Comparison of ENCODE assay signal across 9 mouse cellular contexts in genomic region chr1:154102871-154103596, GRCm38 (mm10).
DNase-seq lines count a peak whose midpoint lies in the region; ATAC-seq and TF ChIP-seq lines count a peak whose summit lies in the region.
"Had no signal": no experiment of that assay in that cellular context is flagged by ENCODE, and none has a peak within 500 bp of the region (broad histone marks: within the 10 kb centered on the region; RNA-seq: fewer than 3 reads in every experiment).

No protein-coding gene starts in this region.

- H3K4me1 ChIP-seq in hindbrain, embryonic 16.5 days (ENCODE audit: control insufficient read depth, insufficient read depth, low read depth, low read length) = peaks cover 11% of the 10 kb centered on the region
- H3K4me1 ChIP-seq in midbrain, embryonic 11.5 days (ENCODE audit: control insufficient read depth, insufficient read depth, low read length) = peaks cover 9% of the 10 kb centered on the region
- H3K4me1 ChIP-seq in stomach, embryonic 16.5 days (ENCODE audit: control insufficient read depth, insufficient read depth, low read length) = peaks cover 6% of the 10 kb centered on the region
- H3K4me1 ChIP-seq: megakaryocyte, embryonic 14.5 days had no signal

- H3K27me3 ChIP-seq in hindbrain, embryonic 16.5 days (replicated peaks; ENCODE audit: control insufficient read depth, insufficient read depth, low read length) = no peaks in the 10 kb centered on the region
- H3K27me3 ChIP-seq in midbrain, embryonic 11.5 days (ENCODE audit: control insufficient read depth, insufficient read depth, low read length) = no peaks in the 10 kb centered on the region
- H3K27me3 ChIP-seq in stomach, embryonic 16.5 days (ENCODE audit: control insufficient read depth, insufficient read depth, low read length) = no peaks in the 10 kb centered on the region

- H3K4me3 ChIP-seq in gastrocnemius, adult 2 months = peak overlapping the region; percentile 52
- no peak overlapping the region for H3K4me3 ChIP-seq in hindbrain, embryonic 16.5 days (ENCODE audit: low read length)
- no peak overlapping the region for H3K4me3 ChIP-seq in midbrain, embryonic 11.5 days (ENCODE audit: low read depth, low read length)
- H3K4me3 ChIP-seq in stomach, embryonic 16.5 days (replicated peaks; ENCODE audit: low read length) = no peak overlapping the region
- H3K4me3 ChIP-seq: megakaryocyte, embryonic 14.5 days had no signal

- H3K4me2 ChIP-seq in hindbrain, embryonic 16.5 days (ENCODE audit: low read length) = 0 out of 2 replicates have a peak overlapping the region, but pooled peaks have one; percentile 10
- no peak overlapping the region for H3K4me2 ChIP-seq in midbrain, embryonic 11.5 days
- H3K4me2 ChIP-seq in stomach, embryonic 16.5 days (ENCODE audit: low read depth, low read length) = peak overlapping the region; percentile 14; the same call in 1 of the 2 replicates

- no peak for TF ChIP-seq CTCF in gastrocnemius, adult 2 months (IDR thresholded peaks at IDR 0.05)

- WGBS in hindbrain, embryonic 16.5 days = 16% methylated on average over 15 of the region's 15 CpGs
- 46% methylated on average over 15 of the region's 15 CpGs for WGBS in midbrain, embryonic 11.5 days
- WGBS in stomach, embryonic 16.5 days = 39% methylated on average over 15 of the region's 15 CpGs

- DNase-seq in adrenal gland, postnatal 25 days = peak; percentile 50
- DNase-seq in cerebellum, adult 9-10 months = peak; percentile 68
- peak; percentile 93 for DNase-seq in gastrocnemius, adult 2 months
- DNase-seq in layer of hippocampus, postnatal 14 days (ENCODE audit: low spot score in 2 of 2) = peak; percentile 81 to 91
- DNase-seq in midbrain, embryonic 11.5 days (ENCODE audit: low spot score, missing footprints) = peak; percentile 82

- H3K36me3 ChIP-seq in hindbrain, embryonic 16.5 days (ENCODE audit: control insufficient read depth, insufficient read depth, low read length) = no peaks in the 10 kb centered on the region
- no peaks in the 10 kb centered on the region for H3K36me3 ChIP-seq in midbrain, embryonic 11.5 days (ENCODE audit: control insufficient read depth, insufficient read depth, low read length)
- H3K36me3 ChIP-seq in stomach, embryonic 16.5 days (ENCODE audit: control insufficient read depth, insufficient read depth, low read length) = no peaks in the 10 kb centered on the region

- H3K9ac ChIP-seq in hindbrain, embryonic 16.5 days (ENCODE audit: low read depth, low read length) = no peak overlapping the region
- no peak overlapping the region for H3K9ac ChIP-seq in midbrain, embryonic 11.5 days (ENCODE audit: low read length)
- H3K9ac ChIP-seq in stomach, embryonic 16.5 days (ENCODE audit: low read length) = no peak overlapping the region

- intact Hi-C loops in gastrocnemius, adult 2 months (cut with DNase I) = no loop called here

- H3K27ac ChIP-seq in gastrocnemius, adult 2 months = peak overlapping the region; percentile 88
- H3K27ac ChIP-seq in hindbrain, embryonic 16.5 days (ENCODE audit: low read depth, low read length) = peak overlapping the region; percentile 18
- no peak overlapping the region for H3K27ac ChIP-seq in midbrain, embryonic 11.5 days (ENCODE audit: low read depth, low read length)
- peak overlapping the region; percentile 73 for H3K27ac ChIP-seq in stomach, embryonic 16.5 days (ENCODE audit: low read length)

- peak; percentile 98 for ATAC-seq in hindbrain, embryonic 16.5 days
- no peak for ATAC-seq in midbrain, embryonic 11.5 days (ENCODE audit: low FRiP score)
- peak; percentile 70; the same call in 1 of the 2 replicates for ATAC-seq in stomach, embryonic 16.5 days (ENCODE audit: insufficient read depth, low FRiP score)
- ATAC-seq in megakaryocyte-erythroid progenitor cell, adult 5-6 weeks (replicated peaks; ENCODE audit: low FRiP score, low TSS enrichment, poor library complexity, severe bottlenecking) = no peak

- no peaks in the 10 kb centered on the region for H3K9me3 ChIP-seq in hindbrain, embryonic 16.5 days (ENCODE audit: control insufficient read depth, low read length)
- no peaks in the 10 kb centered on the region for H3K9me3 ChIP-seq in midbrain, embryonic 11.5 days (ENCODE audit: control insufficient read depth, low read length)
- H3K9me3 ChIP-seq in stomach, embryonic 16.5 days (replicated peaks; ENCODE audit: control insufficient read depth, low read length) = no peaks in the 10 kb centered on the region
- H3K9me3 ChIP-seq: megakaryocyte, embryonic 14.5 days had no signal

Comparison
In these comparisons a context has a peak if more than half of its experiments do, and no peak if none do; other contexts are left out.
1. ATAC-seq: peak in hindbrain, embryonic 16.5 days (single experiment) and stomach, embryonic 16.5 days (single experiment); none in midbrain, embryonic 11.5 days (single experiment) and megakaryocyte-erythroid progenitor cell, adult 5-6 weeks (single experiment).
2. Peak in every context shown above with its lines, with median percentiles within 50 percentile points of each other: DNase-seq.